Mouse (Mus musculus) CD4-positive, CD25-positive, alpha-beta regulatory T cell, adult 4 months (primary cell): ENCODE measurements around the gene Dhcr7. TPM values are rescaled to one million over a fixed set of nuclear protein-coding genes. Genes with fewer than 3 reads are reported as not detected.

ENCODE experiments used
- ATAC-seq: one replicate; pipeline ENCODE4 v1.8.0; 2017
- polyA plus RNA-seq, 2 experiments: library from polyadenylated mRNA; unstranded; fragments of 100-300 nt; shearing (Covaris generic); gene quantifications; one replicate each; pipeline ENCODE4 v1.2.1; 2017

Gene Dhcr7
- polyA plus RNA-seq = 10 to 100 TPM; 47.4 to 52.1 TPM

DNA sequence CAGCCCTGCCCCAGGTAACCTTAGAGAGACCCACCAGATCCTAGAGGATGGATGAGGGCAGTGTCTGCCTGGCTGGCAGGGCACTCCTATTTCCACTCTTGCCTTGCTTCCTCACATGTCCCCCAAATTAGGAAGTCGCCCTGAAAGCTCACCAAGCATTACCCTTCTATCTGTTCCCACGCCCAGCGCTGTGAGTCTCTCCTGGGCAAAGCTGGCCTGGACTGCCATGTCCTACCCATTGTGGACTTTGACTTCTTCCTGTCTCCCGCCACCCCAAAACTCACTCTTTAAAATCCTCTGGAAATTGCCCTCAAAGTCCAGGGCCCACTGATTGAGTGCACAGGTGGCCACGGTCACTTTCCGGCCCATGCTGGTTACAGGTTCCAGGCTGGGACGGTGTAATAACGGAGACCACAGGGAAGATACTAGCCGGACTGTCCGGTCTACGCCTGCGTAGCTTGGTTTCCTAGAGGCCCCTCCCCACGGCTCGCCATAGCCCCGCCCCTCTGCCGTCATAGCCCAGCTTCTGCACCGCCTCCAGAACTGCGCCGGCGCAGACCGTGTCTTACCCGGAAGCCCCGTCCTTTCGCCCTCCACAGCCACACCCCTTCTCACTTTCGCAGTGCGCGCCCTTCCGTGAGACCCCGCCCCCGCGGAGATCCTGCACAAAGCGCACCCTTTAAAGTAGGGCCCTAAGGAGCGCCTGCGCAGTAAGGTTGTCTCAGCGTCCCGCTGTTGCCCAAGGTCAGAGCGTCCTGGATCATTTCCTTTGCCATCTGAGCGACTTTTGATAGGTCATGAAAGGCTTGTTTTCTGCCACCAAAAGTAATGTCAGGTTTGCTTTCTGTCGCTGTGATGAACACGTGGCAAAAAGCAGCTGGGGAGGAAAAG, at the start of gene Dhcr7, which contains the start of gene Nadsyn1:
Gene Dhcr7, plus strand, starts transcription at position 771 of the 891 bp plus-strand sequence.
Gene Nadsyn1, minus strand, starts transcription at position 475 of the 891 bp plus-strand sequence.
- ATAC-seq = peak; percentile 98

DNA sequence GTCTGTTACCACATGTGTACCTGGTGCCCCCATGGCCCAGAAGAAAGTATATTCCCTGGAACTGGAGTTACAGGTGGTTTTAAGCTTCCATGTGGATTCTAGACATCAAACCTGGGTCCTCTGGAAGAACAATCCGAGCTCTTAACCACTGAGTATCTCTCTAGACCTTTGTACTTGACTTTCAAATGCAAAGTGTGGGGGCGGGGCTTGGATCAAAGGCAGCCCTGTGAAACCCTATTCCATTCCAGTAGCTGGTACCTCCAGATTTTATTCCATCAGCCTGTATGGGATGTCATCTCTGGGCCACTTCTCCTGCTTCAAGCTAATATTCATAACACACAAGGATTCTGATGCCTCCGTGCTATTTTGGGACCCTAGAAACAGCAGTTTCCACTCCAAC, 46.8 kb upstream of the Dhcr7 start:
- no peak for ATAC-seq

DNA sequence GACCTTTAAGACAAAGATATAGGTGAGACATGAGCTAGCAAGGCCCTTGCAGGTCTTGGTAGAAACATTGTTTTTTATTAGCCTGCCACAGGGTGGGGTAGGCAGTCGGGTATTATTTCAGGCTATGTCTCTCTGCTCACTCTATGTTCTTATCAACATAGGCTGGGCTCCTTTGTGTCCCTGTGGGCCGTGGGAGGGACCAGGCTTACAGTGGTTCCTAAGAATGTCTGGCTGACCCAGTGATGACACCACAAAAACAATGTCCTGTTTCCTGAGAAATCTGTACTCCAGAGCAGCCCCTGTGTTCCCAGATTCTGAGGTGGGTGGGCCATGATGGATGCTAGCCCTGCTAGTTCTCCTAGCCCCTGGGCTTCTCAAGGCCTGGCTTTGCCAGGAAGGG, 45.6 kb upstream of the Dhcr7 start:
- ATAC-seq = no peak

DNA sequence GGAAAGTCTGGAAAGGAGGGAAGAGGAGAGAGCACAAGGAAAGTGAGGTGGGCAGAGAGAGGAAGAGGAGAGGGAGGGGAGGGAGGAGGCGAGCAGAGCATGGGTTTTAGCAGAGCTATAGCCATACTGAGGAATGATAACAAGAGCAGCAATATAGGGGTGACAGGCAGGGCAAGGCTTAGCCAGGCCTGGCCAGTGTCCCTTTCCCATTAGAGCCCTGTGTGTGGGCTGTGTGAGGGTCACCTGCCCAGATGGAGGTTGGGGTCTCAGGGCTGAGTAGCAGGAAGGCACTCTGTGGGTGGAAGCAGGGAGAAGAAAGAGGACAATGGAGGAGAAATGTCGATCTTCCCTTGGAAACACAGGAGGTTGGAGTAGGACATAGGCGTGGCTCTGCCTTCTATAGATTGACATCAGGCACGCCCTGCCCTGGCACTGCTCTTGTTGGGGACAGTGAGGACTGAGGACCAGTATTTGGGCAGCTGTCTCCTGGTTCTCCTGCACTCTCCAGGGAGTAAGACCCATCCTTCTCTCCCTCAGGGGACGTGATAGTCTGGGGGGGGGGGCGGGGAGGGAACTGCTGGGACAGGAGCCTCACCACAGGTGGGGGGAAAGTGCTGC, 39.5 kb upstream of the Dhcr7 start:
- no peak for ATAC-seq

DNA sequence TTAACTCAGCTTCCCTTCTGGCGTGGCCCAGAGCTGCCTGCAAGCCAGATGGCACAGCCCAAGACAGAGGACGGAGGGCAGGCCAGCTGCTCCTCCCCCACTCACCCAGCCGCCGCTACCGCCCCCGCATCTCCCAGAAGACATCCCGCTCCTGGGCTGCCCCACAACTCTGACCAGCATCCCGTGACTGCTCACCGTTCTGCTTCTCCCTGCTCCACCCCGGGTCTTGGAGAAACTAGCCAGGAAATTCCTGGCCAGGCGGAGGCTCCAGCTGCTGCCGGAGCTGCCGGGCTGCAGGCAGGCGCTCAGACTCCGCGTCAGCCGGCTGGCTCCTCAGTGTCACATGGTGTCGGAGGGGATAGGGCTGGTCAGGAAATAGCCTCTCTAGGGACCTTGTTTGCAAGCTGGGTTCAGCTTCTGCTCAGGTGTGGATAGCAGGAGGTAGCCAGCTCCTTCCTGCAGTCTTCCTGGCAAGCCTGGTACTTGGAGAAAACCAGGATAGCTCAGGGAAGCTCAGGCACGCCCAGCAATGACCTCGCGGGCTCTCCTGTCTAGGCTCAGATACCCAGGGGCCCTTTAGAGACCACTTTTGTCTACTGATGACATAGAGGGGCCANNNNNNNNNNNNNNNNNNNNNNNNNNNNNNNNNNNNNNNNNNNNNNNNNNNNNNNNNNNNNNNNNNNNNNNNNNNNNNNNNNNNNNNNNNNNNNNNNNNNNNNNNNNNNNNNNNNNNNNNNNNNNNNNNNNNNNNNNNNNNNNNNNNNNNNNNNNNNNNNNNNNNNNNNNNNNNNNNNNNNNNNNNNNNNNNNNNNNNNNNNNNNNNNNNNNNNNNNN, 38.7 kb upstream of the Dhcr7 start, which contains the start of gene Mrgpre:
Gene Mrgpre, minus strand, starts transcription at position 505 of the 834 bp plus-strand sequence.
- ATAC-seq = peak; percentile 75

DNA sequence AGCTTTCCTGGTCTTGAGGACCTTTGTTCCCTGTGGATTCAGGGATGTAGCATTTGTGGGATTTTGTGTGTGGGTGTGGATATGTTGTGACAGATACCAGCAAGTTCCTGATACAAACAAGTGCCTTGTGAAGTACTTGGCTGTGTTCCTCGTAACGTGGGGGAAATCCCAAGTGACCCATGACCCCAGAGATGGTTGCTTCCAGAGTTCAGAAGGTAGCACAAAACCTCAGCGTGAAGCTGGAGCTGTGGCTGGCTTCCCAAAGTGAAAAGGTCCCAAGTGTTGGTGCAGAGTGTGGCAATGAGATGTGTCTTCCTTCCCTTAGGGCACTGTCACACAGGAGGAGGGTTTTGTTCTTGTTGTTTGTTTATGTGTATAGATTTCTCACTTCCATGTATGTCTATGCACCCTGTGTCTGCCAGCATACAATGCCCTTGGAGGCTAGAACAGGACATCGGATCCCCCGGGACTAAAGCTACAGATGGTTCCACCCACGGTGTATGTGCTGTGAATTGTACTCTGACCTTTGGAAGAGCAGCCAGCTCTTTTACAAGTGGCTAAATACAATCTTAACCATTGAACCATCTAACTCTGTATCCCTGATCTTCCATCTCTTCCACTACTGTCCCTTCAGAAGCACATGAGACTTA, 30.5 kb upstream of the Dhcr7 start:
- no peak for ATAC-seq

DNA sequence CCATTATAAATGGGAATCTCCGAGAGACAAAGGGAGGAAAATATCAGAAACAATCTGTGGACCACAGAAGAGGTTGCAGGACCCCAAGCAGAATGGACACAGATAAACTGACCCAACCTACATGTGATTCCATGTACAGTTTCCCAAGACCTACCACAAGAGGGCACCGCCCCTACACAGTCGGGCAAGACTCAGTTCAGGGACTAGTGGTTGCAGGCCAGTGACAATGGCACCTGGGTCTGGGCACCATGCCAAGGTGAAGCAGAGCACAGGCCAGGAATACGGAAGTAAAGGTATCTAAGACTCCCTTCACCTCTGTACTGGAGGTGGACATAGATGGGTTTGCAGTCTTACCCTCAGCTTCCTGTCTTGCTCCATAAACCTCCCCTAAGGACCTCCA, 29.8 kb upstream of the Dhcr7 start:
- peak; percentile 49 for ATAC-seq

DNA sequence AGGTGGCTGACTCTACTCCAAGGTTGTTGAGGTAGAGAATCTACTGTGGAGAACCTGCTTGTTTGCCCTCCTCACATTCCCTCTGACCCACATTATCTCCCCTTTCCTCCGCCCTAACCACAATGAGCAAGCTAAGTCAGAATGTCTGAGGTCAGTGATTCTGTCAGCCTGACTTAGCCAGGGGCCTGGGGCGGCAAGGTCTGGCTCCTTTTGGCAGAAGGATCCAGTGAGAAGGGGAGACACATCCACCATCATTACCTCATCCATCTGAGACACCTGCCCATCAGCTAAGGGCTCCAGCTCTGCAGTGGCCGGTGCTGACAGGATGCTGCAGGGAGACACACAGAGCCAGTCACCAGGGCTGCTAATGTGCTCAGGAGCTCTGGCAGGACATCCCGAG, 24.2 kb upstream of the Dhcr7 start:
- no peak for ATAC-seq

DNA sequence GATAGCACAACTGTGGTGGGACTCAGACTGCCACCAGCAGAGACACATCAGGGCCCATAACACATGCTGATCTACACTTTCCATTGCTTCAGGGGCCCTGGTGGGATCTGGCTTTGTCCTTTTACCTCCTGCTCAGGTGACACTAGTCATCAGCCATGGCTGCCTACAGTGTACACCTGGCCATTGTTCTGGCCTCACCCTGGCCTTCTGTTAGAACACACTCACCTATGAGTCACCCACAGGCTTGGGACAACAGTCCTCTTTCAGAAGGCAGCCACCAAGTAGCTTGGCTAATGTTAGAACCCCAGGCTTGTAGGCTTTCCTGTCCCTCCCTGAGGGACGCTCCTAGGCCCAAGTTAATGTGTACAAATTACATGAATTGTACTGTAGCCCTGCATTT, 22.2 kb upstream of the Dhcr7 start:
- ATAC-seq = no peak

DNA sequence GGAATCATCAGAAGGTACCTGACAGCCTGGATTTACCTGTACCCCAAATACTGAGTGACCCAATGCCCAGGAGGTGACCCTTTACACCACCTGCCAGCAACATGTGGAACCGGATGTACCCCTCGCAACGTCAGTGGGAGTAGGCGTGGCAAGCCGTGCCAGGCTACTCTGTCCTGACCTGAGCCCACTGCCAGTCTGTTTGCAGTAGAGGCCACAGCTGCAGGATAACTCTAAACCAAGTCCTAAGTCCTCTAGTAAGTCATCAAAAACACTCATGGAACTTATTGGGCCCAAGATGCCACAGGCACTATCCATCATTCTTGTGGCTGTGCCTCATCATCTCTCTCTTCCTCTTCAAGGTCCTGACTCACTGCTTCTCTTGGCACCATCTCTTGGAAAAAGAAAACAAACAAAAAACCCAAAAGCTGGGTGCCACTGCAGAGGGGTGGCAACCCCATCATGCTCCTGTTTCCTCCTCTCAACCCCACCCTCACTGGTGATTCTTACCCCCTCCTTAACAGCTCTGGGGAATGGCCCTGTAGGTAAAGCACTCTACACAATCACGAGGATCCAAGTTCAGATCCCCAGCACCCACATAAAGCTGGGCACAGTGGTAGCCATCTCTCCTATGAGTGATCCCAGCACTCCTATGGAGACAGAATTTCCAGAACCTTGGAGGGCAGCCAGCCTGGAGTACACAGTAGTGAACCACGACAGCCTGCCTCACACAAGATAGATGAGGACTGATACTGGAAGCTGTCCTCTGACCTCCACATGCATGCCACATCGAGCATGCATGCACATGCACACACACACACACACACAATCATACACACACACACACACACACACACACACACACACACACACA, 21.5 kb upstream of the Dhcr7 start:
- no peak for ATAC-seq

DNA sequence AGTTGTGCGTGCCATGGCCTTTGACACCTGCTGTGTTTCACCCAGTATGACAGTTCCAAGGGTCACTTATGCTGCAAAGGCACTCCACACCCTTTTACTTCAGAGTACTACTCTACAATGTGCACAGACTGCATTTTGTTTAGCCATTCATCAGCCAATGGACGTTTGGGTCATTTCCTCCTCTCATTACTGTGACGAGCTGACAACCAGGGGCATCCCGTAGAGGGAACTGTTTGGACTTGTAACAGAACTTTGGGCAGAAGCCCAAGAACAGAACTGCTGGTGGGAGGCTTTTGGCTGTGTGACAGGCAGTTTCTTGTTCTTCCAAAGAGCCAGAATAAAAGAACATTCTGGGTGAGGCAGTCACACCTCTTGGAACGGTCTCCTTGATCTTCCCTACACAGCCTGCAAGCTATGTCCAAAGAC, 17.7 kb upstream of the Dhcr7 start:
- ATAC-seq = no peak

DNA sequence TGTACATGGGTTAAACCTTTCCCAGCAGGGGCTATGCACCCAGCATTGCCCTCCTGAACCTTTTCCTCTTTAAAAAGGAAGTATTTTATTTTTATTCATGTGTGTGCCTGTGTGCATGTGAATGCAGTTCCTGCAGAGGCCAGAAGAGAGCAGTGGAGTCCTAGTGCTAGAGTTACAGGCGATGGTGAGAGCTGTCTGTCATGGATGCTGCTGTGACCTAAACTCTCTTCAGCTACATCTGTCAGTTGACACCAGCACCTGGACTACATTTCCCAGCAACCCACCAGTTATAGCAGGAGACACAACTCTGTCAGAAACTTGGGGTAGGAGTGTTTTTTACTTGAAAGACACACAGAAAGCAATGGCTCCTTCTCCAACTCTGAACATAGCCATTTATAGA, 14.0 kb upstream of the Dhcr7 start:
- ATAC-seq = no peak

DNA sequence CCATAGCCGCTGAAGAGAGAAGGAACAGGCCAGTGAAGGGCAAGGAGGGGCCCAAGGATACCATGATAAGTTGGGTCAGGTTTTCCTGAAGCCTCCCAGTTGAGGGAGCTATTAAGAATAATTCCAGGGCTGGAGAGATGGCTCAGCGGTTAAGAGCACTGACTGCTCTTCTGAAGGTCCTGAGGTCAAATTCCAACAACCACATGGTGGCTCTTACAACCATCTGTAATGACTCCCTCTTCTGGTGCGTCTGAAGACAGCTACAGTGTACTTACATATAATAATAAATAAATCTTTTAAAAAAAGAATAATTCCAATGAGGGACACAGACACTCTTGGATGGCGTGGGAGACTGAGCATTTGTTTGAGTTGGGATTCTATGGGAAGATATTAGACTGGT, 3.7 kb upstream of the Dhcr7 start:
- ATAC-seq = no peak

DNA sequence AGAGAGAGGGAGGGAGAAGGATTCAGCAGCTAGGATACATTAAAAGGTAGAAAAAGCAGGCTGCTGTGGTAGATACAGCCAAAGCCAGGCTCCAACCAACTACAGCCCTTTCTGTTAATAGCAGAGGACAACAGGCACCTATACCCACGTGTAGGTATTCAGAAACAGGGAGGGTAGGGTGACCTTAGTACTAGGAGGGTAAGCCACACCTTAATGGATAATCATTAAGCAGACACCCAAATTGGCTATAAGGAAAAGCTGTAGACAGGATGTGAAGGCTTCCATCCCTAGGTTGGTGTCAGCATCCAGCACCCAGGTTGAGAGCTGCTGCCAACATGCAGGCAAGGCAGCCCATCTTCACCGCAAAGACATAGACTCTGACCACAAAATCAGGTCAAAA, 1.7 kb upstream of the Dhcr7 start:
- no peak for ATAC-seq

DNA sequence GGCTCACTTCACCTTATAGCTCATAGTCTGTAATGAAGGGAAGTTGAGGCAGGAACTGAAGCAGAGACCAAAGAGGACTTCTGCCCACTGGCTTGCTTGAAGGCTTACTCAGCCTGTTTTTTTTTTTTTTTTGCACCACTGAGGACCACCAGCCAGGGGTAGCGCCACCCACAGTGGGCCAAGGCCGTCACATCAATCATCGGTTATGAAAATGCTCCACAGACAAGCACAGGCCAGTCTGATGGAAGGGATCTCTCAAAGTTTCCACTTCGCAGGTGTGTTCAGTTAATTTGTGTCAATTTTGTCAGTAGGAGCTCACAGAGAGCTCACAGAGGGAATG, 291 bp downstream of the Dhcr7 start:
- no peak for ATAC-seq

DNA sequence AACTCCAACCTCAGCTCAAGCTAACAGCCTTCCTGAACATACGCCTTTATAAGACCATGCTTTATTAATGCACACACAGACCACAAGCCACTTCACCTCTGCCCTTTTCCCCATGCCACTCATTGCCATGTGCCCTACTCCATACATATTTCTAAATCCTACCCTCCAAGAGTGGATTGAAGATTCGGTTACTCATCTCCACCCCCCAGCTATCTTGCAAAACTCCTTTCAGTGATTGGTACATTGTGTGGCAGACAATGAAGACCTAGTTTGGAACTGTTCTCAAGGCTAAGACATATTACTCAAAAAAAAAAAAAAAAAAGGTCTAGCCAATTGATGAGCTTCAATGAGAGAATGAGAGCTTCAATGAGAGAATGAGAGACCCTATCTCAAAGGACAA, 4.0 kb downstream of the Dhcr7 start:
- no peak for ATAC-seq

DNA sequence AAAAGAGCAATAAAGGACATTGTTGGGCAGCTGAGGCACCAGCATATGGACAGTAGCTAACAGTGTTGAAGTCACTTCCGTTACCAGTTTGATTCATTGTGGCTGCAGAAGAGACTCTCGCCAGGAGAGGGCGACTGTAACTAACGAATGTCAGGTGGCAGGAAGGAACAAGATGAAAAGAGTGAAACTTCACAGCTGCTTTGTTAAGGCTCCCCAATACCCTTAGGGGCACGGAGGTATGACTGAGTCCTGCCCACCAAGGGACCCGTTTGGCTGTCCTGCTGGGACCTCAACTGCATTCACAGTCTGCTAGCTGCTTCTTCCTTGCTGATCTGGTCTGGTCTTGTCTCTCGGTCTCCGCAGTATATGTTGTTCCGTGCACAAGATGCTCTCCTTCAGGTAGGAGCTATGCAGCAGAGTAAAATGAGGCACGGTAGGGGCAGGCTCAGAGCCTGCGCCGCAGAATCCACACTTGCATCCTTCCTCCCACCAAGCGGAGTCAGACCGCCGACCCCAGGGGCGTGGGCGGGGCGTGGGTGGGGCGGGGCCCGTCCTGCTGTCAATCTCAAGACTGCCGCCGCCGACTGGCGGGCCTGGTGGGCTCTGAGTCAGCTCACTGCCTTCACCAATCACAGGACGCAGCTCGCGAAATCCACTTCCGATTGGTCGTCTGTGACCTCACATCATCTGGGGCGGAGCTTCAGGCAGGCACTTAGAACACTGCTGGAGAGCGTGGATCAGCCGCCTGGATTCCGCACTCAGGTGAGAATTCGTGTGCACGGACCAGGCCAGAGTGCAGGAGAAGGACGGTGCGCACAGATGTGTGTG, 6.8 kb downstream of the Dhcr7 start:
- peak; percentile 96 for ATAC-seq

DNA sequence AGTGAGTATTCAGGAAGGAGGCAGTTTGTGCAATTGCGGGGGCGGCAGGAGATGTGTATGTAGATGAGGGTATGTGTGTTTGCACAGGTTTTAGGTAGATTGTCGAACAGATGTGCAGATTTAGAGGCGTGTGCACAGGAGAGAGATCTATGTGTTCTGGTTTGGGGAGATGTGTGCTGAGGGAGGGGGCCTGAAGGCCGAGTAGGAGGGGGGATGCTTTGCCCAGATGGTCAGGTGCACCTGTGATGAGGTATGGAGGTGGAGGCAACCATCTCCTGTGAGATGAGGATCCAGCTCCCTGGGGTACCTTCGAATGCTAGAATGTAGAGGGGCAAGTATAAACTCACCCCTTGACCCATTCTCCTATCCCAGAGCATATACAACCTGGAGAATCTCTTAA, 7.5 kb downstream of the Dhcr7 start:
- ATAC-seq = peak; percentile 38

DNA sequence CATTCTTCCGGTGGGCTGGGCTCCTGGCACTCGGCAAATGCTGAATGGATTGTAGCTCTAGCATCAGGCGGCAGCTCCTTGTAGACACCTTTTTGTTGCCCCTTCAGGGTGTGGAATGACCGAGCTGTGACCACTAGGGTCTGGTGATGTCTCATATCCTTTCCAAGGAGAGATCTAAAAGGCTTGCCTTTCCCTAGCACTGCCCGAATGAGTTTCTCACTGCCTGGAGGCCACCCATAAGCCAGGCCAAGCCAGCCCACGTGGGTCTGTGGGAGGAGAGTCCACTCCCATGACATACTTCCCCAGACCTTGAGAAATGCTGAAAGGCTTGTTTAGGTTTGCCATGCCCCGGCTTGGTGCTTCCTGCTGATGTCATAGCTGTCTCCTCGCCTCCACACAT, 9.3 kb downstream of the Dhcr7 start:
- no peak for ATAC-seq

DNA sequence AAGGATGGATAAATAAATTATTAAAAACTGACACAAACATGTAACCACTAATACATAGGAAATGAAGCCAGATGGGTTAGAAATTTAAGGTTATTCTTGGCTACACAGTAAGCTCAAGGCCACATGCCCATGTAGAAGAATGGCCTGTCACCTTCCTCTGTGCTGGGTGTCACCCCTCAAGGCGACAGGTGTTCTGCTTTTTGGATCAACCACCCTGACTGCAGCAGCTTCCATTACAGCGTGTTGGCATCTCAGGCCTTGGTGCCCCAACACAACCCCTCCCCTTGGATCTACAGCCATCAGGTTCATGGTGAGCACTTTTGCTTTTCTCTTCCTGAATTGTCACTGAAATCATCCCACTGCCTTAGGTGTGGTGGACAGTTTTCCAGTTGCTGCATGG, 9.7 kb downstream of the Dhcr7 start:
- ATAC-seq = no peak
